Mouse (Mus musculus): ENCODE measurements at regions not wholly inside any gene's neighbourhood (a gene's known extent, or its start where the extent isn't known, plus 50 kb on each side); places are given as distances from the start of the nearest gene placed in this dataset.
A peak's percentile ranks its signal among the peaks of the same experiment; 100 is the strongest.

DNA sequence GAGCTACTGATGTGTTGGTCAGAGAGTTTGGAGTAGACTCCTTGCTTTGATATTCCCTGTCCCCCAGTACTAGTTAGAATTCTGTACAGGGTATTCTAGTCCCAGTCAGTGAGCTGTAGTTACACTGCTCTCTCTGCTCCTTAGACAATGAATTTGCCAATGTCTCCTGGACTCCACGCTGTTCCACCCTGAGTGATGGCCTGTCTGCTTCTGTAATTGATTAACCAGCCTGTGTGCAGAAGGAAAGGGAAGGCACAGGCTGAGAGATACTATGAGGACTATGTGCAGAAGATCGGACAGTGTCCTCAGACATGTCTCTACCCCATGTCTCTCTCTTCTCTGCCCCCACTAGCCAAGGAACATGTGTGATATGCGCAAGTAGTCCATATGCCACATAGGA lies 209.9 kb downstream of the Brms1l start:
- whole genome bisulfite sequencing = 60% methylated on average over 3 of the region's 3 CpGs
- no peak for ATAC-seq (ENCODE audit: low FRiP score, low read depth)
- H3K27me3 ChIP-seq (replicated peaks) = 0 out of 2 replicates have a peak, but pooled peaks cover 3% of the 10 kb centered on the region

DNA sequence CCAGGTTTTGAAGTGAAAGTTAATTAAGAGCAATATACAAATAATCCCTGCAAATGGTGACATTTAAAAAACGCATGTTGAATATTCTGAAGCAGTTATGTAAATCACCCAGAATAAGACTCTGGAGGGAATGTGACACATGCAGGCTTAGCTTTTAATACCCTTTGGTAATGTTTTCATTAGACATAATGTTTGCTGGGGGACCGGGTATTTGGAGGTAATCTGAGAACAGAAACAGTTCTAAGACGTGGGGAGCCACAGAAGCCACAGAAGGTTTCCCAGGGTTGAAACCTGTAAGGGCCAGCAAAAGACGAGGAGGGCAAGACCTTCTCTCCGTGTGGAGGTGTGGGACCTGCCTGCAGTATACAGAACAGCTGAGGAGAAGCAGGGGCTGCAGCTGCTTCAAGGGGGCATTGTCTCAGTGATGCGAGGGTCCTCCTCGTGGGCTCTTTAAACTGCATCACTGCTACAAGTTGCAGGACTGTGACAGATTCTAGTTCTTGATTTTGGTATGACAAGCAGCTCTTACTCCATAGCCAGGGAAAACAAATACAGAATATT lies 184.9 kb downstream of the Brms1l start:
- Histone ChIP-seq H3K27ac (no peak overlapping the region), H3K9ac (no peak overlapping the region), H3K36me3 (no peaks in the 10 kb centered on the region), H3K9me3 (no peaks in the 10 kb centered on the region), H3K4me2 (replicated peaks) (no peak overlapping the region), H3K4me3 (no peak overlapping the region), H3K4me1 (peaks cover 4% of the 10 kb centered on the region; the same call in 1 of the 2 replicates), H3K27me3 (replicated peaks) (no peaks in the 10 kb centered on the region)
- no peak for ATAC-seq (ENCODE audit: low FRiP score, low read depth)
- WGBS = 29% methylated on average over 7 of the region's 7 CpGs

More for the DNA sequence above, 209.9 kb downstream of the Brms1l start:
- Histone ChIP-seq H3K9me3 (no peaks in the 10 kb centered on the region), H3K4me1 (no peaks in the 10 kb centered on the region), H3K36me3 (no peaks in the 10 kb centered on the region), H3K4me2 (replicated peaks) (no peak overlapping the region), H3K4me3 (no peak overlapping the region), H3K9ac (no peak overlapping the region), H3K27ac (no peak overlapping the region)

DNA sequence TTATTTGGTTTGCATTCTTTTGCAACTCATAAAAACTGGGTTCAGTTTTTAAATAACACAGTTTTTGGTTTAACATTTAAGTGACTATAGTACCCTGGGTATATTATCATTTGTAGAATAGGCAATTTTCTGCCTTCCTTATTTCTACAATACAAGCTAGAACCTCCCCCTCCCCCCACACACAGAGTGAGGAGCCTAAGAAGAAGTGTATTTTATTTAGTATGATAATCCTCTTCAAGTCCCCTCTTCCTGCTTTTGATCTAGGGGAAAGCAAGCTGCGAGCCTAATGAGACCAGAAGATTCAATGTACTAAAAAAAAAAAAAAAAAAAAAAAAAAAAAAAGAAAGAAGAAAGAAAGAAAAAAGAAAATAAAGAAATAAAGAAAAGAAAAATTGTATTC lies 184.4 kb downstream of the Brms1l start:
- Histone ChIP-seq H3K36me3 (no peaks in the 10 kb centered on the region), H3K9ac (no peak overlapping the region), H3K9me3 (no peaks in the 10 kb centered on the region), H3K27ac (no peak overlapping the region), H3K4me3 (no peak overlapping the region), H3K27me3 (replicated peaks) (no peaks in the 10 kb centered on the region), H3K4me1 (peaks cover 4% of the 10 kb centered on the region; the same call in 1 of the 2 replicates), H3K4me2 (replicated peaks) (no peak overlapping the region)
- ATAC-seq (ENCODE audit: low FRiP score, low read depth) = no peak
- WGBS = 24% methylated on average over 1 of the region's 1 CpGs

DNA sequence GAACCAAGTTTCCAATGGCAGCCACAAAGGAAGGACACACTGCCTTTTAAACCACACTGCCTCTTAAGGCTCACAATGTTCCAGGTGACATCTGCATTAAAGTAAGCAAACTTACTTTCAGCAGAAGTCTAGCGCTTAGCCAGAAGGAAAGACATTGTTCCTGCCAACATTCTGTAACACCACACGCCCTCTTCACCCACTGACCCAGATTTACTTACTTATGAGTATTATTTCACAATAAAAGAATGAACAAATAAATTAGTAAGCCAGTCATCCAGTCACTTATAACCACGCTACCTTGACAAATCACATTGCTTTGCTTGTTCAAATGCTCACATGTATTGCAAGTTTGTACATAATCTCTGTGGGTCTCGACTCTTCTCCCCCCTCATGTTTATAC lies 173.9 kb downstream of the Brms1l start:
- no peak for ATAC-seq (ENCODE audit: low FRiP score, low read depth)
- H3K36me3 ChIP-seq = no peaks in the 10 kb centered on the region
- H3K9ac ChIP-seq = no peak overlapping the region
- no peak overlapping the region for H3K27ac ChIP-seq
- WGBS = 74% methylated on average over 4 of the region's 4 CpGs
- H3K4me1 ChIP-seq = 0 out of 2 replicates have a peak, but pooled peaks cover 2% of the 10 kb centered on the region
- no peaks in the 10 kb centered on the region for H3K9me3 ChIP-seq
- no peak overlapping the region for H3K4me2 ChIP-seq (replicated peaks)
- H3K4me3 ChIP-seq = no peak overlapping the region
- no peaks in the 10 kb centered on the region for H3K27me3 ChIP-seq (replicated peaks)

DNA sequence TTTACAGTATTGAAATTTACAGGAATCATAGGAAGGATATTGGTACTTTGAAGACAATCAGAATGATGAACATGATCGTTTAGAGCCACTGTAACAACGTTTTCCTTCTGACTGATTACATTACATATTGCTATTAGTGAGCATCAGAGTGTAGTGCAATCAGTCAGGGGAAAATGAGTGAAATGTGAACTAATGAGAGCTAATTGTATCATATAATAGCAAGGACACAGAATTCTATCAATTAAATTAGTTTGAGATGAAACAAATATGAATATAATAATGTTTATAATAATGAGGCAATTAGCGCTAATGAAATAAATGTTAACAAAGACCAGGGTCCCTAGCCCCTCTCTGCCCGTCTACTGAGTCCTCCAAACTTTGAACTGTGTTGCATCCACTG lies 169.7 kb downstream of the Brms1l start:
- Histone ChIP-seq H3K9me3 (no peaks in the 10 kb centered on the region), H3K27me3 (replicated peaks) (no peaks in the 10 kb centered on the region), H3K4me1 (0 out of 2 replicates have a peak, but pooled peaks cover 2% of the 10 kb centered on the region), H3K9ac (no peak overlapping the region), H3K27ac (no peak overlapping the region), H3K4me2 (replicated peaks) (no peak overlapping the region), H3K36me3 (no peaks in the 10 kb centered on the region), H3K4me3 (no peak overlapping the region)
- WGBS = 71% methylated on average over 4 of the region's 4 CpGs
- no peak for ATAC-seq (ENCODE audit: low FRiP score, low read depth)

DNA sequence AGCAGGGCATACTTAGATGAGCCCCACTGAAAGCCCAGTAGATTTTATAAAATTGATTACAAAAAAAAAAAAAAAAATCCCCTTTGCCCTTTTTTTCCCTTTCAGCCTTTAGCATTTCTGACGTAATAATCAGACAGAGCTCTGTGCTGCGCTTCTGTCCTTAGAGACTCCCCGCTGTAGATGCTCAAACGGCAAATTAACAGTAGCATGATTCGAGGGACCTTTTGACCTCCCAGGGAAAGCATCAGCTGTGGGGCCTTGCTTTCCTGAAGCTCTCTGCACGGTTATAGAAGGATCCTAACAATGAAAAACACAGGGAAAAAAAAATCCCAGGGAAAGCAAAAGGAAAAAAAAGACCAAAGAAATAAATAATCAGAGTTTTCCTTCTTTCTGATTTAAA lies 169.2 kb downstream of the Brms1l start:
- ATAC-seq (ENCODE audit: low FRiP score, low read depth) = no peak
- H3K27ac ChIP-seq = no peak overlapping the region

DNA sequence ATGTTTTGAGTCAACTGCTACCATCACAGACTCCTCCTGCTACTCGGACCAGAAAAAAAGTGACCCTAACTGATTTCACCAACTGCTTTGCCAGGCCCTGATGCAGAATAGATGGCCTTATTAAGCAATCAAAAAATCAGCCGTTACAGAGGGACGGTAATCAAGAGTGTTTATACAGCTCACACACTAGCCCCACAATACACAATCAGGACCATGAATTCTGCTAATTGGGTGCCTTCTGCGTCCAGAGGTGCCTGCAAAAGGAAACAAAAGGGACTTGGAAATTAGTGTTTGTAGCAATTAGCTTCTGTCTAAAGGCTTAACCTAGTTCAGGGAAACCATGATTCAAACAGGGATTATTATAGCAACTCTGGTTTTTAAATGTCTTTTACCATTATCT lies 168.4 kb downstream of the Brms1l start:
- WGBS = 5% methylated on average over 4 of the region's 4 CpGs
- Histone ChIP-seq H3K36me3 (no peaks in the 10 kb centered on the region), H3K9ac (no peak overlapping the region), H3K4me1 (0 out of 2 replicates have a peak, but pooled peaks cover 2% of the 10 kb centered on the region), H3K27me3 (replicated peaks) (no peaks in the 10 kb centered on the region), H3K9me3 (no peaks in the 10 kb centered on the region), H3K4me2 (replicated peaks) (no peak overlapping the region), H3K27ac (no peak overlapping the region), H3K4me3 (no peak overlapping the region)
- ATAC-seq (ENCODE audit: low FRiP score, low read depth) = peak; percentile 61; the same call in 1 of the 2 replicates

More for the DNA sequence above, 169.2 kb downstream of the Brms1l start:
- Histone ChIP-seq H3K9ac (no peak overlapping the region), H3K4me3 (no peak overlapping the region), H3K4me1 (0 out of 2 replicates have a peak, but pooled peaks cover 2% of the 10 kb centered on the region), H3K4me2 (replicated peaks) (no peak overlapping the region), H3K9me3 (no peaks in the 10 kb centered on the region), H3K27me3 (replicated peaks) (no peaks in the 10 kb centered on the region), H3K36me3 (no peaks in the 10 kb centered on the region)
- 11% methylated on average over 6 of the region's 6 CpGs for WGBS

DNA sequence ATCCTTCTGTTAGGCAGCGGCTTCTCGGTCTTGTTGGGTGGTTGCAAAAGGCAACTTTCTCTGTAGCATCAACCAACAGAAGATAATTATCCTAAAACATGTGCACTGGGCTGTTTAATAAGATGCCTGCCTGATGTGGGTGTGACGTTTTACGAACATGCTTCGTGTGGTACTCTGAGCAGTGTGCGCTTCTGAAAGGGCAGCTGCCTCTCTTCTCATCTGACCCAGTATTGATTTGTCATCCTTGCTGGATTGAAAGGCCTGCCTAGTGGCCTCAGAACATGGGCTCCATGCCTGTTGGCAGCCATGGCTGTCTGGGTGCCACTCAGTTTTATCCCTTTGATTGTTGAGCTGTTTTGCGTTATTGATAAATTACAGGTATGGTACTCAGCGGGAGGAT lies 167.4 kb downstream of the Brms1l start:
- Histone ChIP-seq H3K36me3 (no peaks in the 10 kb centered on the region), H3K9me3 (no peaks in the 10 kb centered on the region), H3K9ac (no peak overlapping the region), H3K27me3 (replicated peaks) (no peaks in the 10 kb centered on the region), H3K4me2 (replicated peaks) (no peak overlapping the region), H3K4me3 (no peak overlapping the region), H3K27ac (no peak overlapping the region), H3K4me1 (0 out of 2 replicates have a peak, but pooled peaks cover 2% of the 10 kb centered on the region)
- ATAC-seq (ENCODE audit: low FRiP score, low read depth) = no peak
- WGBS = 73% methylated on average over 8 of the region's 8 CpGs

DNA sequence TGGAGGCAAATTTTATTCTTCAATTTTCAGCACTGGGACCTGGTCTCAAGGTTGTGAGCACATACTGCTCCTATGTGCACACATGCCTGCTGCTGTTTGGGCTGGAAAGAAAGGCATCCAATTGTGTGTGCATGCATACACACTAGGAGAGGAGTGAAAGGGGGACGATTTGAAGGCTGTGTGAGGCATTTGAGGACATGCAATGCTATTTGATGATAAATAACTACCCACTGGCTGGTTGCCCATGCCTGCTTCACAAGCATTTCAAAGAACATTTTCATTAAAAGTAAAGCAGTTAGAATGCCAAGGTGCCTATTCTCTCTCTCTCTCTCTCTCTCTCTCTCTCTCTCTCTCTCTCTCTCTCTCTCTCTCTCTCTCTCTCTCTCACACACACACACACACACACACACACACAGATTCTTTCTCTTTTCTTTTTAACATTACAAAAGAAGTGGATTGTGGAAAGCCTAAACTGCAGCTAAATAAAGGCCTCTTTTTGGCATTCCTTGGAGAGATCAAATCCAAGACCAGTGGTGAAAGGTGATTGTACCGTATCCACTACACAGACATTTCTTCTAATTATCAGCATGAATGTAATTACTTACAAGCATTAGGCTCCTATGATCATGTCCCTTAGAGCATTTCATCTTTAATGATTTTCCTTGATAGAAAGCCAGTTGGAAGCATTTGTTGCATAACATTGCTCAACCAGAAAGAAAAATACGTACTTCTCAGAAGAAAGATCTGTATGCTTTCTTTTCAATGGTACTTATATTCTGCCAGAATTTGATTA lies 160.7 kb downstream of the Brms1l start:
- ATAC-seq (ENCODE audit: low FRiP score, low read depth) = no peak
- H3K9me3 ChIP-seq = no peaks in the 10 kb centered on the region
- WGBS = 72% methylated on average over 3 of the region's 3 CpGs
- H3K4me1 ChIP-seq = no peaks in the 10 kb centered on the region
- H3K9ac ChIP-seq = no peak overlapping the region
- no peak overlapping the region for H3K4me3 ChIP-seq
- no peak overlapping the region for H3K27ac ChIP-seq
- H3K27me3 ChIP-seq (replicated peaks) = no peaks in the 10 kb centered on the region
- no peaks in the 10 kb centered on the region for H3K36me3 ChIP-seq
- H3K4me2 ChIP-seq (replicated peaks) = no peak overlapping the region

DNA sequence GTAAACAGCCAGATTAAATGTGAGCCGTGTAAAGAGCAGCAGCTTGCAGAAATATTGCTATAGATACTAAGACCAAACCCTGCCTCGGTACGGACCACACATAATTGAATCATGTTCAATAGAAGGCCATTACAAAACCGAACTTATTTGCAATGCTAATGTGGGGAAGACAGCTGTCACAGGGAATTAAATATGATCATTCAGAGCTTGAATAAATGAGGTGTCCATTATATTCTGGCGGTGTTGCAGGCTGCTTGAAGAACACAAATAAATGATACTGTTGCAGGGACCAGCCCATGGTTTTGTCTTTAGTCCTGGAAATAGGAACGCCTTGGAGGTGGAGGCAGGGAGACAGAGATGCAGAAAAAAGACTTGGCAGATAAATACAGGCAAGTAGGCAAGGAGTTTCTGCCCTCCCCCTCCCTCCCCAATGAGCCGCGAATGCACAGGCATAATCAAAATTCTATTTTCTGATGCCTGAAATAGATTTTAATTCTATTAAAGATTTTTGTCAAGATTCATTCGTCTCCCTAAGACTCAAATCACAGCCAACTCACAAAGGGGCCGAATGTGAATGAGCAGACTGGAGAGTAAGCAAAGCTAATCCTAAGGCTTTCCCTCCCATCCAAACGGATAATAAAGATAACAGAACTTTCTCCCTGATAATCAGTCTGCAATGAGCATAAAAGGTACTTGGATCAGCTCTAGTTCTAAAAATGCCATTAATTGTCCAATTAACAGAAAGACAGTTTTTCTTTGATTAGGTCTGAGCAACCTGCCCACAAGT lies 147.6 kb downstream of the Brms1l start:
- 38% methylated on average over 11 of the region's 11 CpGs for WGBS
- Histone ChIP-seq H3K9ac (no peak overlapping the region), H3K27ac (no peak overlapping the region), H3K4me2 (replicated peaks) (peak overlapping the region; percentile 43), H3K36me3 (no peaks in the 10 kb centered on the region), H3K4me1 (peaks cover 8% of the 10 kb centered on the region; the same call in 1 of the 2 replicates), H3K4me3 (no peak overlapping the region), H3K9me3 (no peaks in the 10 kb centered on the region), H3K27me3 (replicated peaks) (no peaks in the 10 kb centered on the region)
- ATAC-seq (ENCODE audit: low FRiP score, low read depth) = peak; percentile 72

DNA sequence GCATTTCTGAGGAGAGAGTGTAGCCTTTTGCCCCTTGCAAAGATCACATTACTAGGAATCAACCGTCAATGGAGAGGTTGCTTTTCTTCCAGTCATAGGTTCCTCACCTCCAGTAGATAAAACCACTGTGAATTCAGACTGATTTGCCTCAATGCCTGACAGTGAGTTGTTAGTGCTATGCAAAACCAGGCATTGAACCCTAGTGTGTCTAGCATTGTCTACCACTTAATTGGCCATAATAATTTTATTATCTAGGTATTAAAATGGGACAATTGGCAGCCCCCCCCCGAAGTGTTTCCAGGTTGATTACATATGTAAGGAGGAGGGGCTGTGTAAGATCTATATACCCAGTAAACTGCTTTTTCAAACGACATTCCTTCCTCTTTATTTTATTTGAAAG lies 147.0 kb downstream of the Brms1l start:
- no peaks in the 10 kb centered on the region for H3K9me3 ChIP-seq
- no peak overlapping the region for H3K27ac ChIP-seq
- no peaks in the 10 kb centered on the region for H3K27me3 ChIP-seq (replicated peaks)
- ATAC-seq (ENCODE audit: low FRiP score, low read depth) = peak; percentile 46
- H3K36me3 ChIP-seq = no peaks in the 10 kb centered on the region
- H3K9ac ChIP-seq = no peak overlapping the region
- no peak overlapping the region for H3K4me3 ChIP-seq
- H3K4me2 ChIP-seq (replicated peaks) = peak overlapping the region; percentile 43
- WGBS = 42% methylated on average over 3 of the region's 3 CpGs
- peaks cover 8% of the 10 kb centered on the region; the same call in 1 of the 2 replicates for H3K4me1 ChIP-seq

DNA sequence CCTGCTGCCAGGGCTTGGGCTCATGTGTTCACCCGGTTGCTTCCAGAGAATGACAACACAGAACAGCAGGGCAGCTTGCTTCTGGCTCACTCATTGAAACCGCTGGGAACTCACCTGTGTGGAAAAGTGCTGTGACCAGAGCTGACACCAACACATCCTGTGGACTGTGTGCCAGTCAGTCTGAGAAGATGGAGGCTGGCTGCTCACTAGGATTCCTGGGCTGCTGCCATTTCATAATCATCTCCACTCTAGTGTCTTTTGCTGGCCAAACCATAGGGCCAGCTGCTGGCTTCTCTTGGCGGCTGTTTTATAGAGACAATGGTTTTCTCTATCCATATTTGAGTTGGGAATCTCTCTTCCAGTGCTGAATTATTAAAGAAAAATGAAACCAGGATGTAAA lies 138.1 kb downstream of the Brms1l start:
- Histone ChIP-seq H3K9ac (no peak overlapping the region), H3K27me3 (replicated peaks) (no peaks in the 10 kb centered on the region), H3K27ac (no peak overlapping the region), H3K9me3 (no peaks in the 10 kb centered on the region), H3K4me2 (replicated peaks) (no peak overlapping the region), H3K4me1 (no peaks in the 10 kb centered on the region), H3K36me3 (no peaks in the 10 kb centered on the region), H3K4me3 (no peak overlapping the region)
- WGBS = 87% methylated on average over 3 of the region's 3 CpGs
- ATAC-seq (ENCODE audit: low FRiP score, low read depth) = no peak

Data from neural tube, embryonic 12.5 days (tissue).